Mouse (Mus musculus) stomach, postnatal 0 days (tissue): Measurements from ENCODE around the gene N4bp3.
"Not testable (repeated sequence)": the region's sequence is repeated elsewhere in the genome, so short reads cannot be mapped to it uniquely, and the experiment has no call there.

Source experiments
- CTCF ChIP-seq: IDR thresholded peaks from 2 replicates; pipeline ENCODE4 v1.5.1; 2016; ENCODE audit warnings: antibody characterized with exemption, low read depth, mild to moderate bottlenecking, moderate library complexity
- EP300 ChIP-seq: optimal IDR thresholded peaks from 2 replicates; pipeline ENCODE3; 2016; ENCODE audit warnings: antibody characterized with exemption

DNA sequence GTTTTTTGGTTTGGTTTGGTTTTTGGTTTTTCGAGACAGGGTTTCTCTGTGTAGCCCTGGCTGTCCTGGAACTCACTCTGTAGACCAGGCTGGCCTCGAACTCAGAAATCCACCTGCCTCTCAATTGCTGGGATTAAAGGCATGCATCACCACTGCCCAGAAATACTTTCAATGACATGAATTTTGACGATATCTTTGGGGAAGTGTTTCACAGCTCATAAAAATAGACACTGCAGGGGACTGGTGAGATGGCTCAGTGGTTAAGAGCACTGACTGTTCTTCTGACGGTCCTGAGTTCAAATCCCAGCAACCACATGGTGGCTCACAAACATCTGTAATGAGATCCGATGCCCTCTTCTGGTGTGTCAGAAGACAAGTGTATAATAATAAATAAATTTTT is 40.7 kb downstream of the N4bp3 start:
- not testable (repeated sequence) for TF ChIP-seq CTCF, EP300
